Comparison of ENCODE assay signal across 11 mouse cellular contexts in the genomic region with DNA sequence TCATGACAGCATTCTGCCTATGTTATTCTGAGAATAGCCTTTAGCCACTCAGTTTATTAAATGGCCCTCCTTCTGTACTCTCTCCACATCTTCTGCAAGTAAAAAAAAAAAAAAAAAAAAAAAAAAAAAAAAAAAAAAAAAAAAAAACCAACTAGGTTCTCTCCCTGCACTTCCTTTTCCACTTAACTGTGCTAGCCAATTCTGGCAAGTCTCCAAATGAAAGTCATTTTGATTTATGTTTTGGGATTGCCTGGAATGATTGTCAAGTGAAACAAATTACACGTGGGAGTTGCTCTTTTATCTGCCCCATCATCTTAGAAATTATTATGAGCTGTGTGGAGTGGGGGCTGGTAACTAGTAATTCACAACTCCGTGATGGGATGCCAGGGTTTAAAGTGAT.
"Had no signal": no experiment of that assay in that cellular context is flagged by ENCODE, and none has a peak within 500 bp of the region (broad histone marks: within the 10 kb centered on the region; RNA-seq: fewer than 3 reads in every experiment).

No protein-coding gene starts in this region.

- H3K27me3 ChIP-seq: limb, embryonic 12.5 days; midbrain, embryonic 13.5 days; neural tube, embryonic 12.5 days had no signal

- H3K27ac ChIP-seq: limb, embryonic 12.5 days; liver, embryonic 14.5 days; midbrain, embryonic 13.5 days; neural tube, embryonic 12.5 days; stomach, postnatal 0 days had no signal

- DNase-seq: kidney, postnatal 25 days; layer of hippocampus, adult 9-11 months; layer of hippocampus, postnatal 36 days; lung, adult 2 months; lung, postnatal 14 days; thymus, postnatal 4 days had no signal

- ATAC-seq: midbrain, embryonic 13.5 days had no signal

- H3K9ac ChIP-seq: limb, embryonic 12.5 days; liver, embryonic 14.5 days; midbrain, embryonic 13.5 days; neural tube, embryonic 12.5 days had no signal

- H3K4me2 ChIP-seq: limb, embryonic 12.5 days; midbrain, embryonic 13.5 days; neural tube, embryonic 12.5 days had no signal

- H3K4me3 ChIP-seq: limb, embryonic 12.5 days; midbrain, embryonic 13.5 days; neural tube, embryonic 12.5 days had no signal

- H3K4me1 ChIP-seq: limb, embryonic 12.5 days; midbrain, embryonic 13.5 days; neural tube, embryonic 12.5 days had no signal

- H3K36me3 ChIP-seq: limb, embryonic 12.5 days; midbrain, embryonic 13.5 days; neural tube, embryonic 12.5 days had no signal

- H3K9me3 ChIP-seq: limb, embryonic 12.5 days; midbrain, embryonic 13.5 days; neural tube, embryonic 12.5 days had no signal
